Mouse (Mus musculus): ENCODE data around the gene Dis3l. TPM values are rescaled to one million over a fixed set of nuclear protein-coding genes. Genes with fewer than 3 reads are reported as not detected.
A peak's percentile ranks its signal among the peaks of the same experiment; 100 is the strongest.
"Not testable (repeated sequence)": the region's sequence is repeated elsewhere in the genome, so short reads cannot be mapped to it uniquely, and the experiment has no call there.

Gene Dis3l
- total RNA-seq, 1 experiment from 2014 or later = 24.9 TPM

DNA sequence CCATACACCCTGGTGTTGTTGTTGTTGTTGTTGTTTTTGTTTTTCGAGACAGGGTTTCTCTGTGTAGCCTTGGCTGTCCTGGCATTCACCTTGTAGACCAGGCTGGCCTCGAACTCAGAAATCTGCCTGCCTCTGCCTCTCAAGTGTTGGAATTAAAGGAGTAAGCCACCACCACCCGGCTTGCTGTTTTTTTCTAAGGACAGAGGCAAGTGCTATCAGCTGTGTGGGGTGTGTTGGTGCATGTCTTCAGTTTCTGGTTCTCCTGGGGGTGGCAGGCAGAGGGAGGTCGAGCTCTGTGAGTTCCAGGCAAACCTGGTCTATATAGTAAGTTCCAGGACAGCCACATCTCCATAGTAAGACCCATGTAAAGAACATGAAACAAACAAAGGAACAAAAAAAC lies 66.8 kb downstream of the Dis3l start:
- no peak for ATAC-seq (replicated peaks in 1 of 2; ENCODE audit: insufficient read depth in 1 of 2, low FRiP score in 2 of 2, low TSS enrichment in 1 of 2, low read depth in 1 of 2, poor library complexity in 2 of 2, severe bottlenecking in 2 of 2)

DNA sequence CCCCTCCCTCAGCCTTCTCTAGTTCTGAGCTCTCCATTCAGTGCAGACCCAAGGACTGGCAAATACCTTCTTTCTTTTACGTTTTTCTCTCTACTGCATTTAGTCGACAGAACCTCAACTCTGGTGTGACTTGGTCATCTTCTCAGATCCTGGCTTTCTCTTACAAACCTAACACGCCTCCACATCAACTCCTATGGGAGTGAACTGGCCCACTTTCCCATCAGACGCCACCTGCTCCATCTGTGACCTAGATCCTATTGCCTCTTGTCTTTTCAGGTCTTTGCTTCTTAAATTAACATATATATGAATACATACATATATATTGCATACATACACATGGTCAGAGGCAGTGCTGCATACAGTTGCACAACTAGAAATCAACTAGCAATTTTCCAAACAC lies 67.3 kb downstream of the Dis3l start:
- no peak for ATAC-seq (replicated peaks in 1 of 2; ENCODE audit: insufficient read depth in 1 of 2, low FRiP score in 2 of 2, low TSS enrichment in 1 of 2, low read depth in 1 of 2, poor library complexity in 2 of 2, severe bottlenecking in 2 of 2)

DNA sequence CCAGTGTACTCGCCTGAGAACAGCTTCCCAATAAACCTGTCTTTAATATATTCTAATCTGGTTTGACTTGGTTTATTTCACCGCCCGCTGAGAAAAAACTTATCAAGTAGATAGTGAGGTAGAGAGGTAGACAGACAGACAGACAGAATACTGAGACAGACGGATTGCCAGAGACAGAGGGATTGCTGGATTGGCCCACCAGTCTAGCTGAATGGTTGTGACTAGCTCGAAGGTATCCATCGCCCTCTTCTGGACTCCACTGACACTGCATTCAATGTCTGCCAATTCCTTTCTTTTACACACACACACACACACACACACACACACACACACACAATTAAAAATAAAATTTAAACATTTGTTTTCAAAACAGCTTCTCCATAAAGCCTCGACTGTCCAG lies 68.5 kb downstream of the Dis3l start:
- ATAC-seq (replicated peaks in 1 of 2; ENCODE audit: insufficient read depth in 1 of 2, low FRiP score in 2 of 2, low TSS enrichment in 1 of 2, low read depth in 1 of 2, poor library complexity in 2 of 2, severe bottlenecking in 2 of 2) = peak; percentile 46 to 56; a peak in 2 of 4 replicates

DNA sequence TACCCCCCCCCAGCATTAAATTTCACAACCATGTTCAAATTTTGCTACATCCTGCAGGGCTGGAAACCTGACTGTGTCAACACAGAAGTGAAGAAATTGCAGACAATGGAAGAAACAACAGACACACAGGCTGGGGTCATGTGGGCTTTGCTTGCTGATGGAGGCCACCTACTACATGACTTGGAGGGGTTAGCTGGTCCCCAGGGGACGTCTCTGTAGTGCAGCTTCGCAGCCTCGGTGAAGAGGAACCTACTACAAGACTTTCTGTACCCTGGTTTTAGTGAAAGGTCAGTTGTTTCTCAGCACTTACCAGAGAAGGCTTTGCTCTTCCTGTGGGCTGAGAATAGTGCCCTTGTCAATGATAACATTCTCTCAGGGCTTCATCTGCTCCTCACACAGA lies 69.8 kb downstream of the Dis3l start:
- ATAC-seq (replicated peaks in 1 of 2; ENCODE audit: insufficient read depth in 1 of 2, low FRiP score in 2 of 2, low TSS enrichment in 1 of 2, low read depth in 1 of 2, poor library complexity in 2 of 2, severe bottlenecking in 2 of 2) = no peak

DNA sequence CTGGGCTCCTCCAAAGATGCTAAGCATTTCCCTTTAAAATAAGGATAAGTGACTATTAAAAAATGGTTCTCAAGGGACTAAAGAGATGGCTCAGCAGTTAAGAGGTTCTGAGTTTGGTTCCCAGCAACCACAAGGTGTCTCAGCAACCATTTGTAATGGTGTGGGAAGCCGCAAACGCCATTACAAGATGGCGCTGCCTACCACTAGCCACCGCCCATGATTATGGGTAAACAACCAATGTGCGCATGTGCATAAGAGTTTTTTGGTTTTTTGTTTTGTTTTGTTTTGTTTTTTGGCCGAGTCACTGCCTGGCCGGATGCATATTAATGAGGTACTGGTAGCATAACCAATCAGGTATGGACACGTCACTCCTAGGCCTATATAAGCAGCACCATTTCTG lies 72.3 kb downstream of the Dis3l start:
- ATAC-seq (replicated peaks in 1 of 2; ENCODE audit: insufficient read depth in 1 of 2, low FRiP score in 2 of 2, low TSS enrichment in 1 of 2, low read depth in 1 of 2, poor library complexity in 2 of 2, severe bottlenecking in 2 of 2) = not testable (repeated sequence)

DNA sequence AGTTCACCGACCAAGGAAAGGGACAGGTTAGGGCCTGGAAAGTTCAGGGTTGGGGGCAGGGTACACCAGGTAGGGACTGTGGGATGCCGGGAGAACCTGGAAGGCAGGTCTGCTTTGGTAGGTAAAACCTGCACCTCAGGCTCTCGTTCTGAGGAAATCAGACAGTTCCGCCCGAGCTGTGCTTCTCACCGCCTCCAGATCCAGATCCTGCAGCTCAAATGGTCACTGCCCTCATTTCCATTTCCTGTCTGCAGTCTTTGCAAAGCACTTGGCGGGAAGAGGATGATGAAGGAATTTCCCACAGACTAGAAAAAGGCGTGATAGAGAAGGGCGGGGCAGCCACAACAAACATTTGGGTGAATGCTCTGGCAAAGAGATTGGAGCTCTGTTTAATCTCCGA lies 72.9 kb downstream of the Dis3l start:
- ATAC-seq (replicated peaks in 1 of 2; ENCODE audit: insufficient read depth in 1 of 2, low FRiP score in 2 of 2, low TSS enrichment in 1 of 2, low read depth in 1 of 2, poor library complexity in 2 of 2, severe bottlenecking in 2 of 2) = no peak

DNA sequence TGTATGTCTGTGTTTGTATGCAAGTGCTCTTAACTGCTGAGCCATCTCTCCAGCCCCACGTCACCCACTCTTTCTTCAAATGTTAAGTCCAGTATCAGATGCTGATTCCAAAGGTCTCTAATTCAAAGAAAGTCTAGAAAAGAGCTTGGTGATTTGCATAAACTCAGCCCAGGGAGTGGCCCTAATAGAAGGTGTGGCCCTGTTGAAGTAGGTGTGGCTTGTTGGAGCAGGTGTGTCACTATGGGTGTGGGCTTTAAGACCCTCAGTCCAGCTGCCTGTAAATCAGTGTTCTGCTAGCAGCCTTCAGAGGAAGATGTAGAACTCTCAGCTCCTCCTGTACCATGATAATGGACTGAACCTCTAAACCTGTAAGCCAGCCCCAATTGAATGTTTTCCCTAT lies 73.9 kb downstream of the Dis3l start:
- ATAC-seq (replicated peaks in 1 of 2; ENCODE audit: insufficient read depth in 1 of 2, low FRiP score in 2 of 2, low TSS enrichment in 1 of 2, low read depth in 1 of 2, poor library complexity in 2 of 2, severe bottlenecking in 2 of 2) = no peak

DNA sequence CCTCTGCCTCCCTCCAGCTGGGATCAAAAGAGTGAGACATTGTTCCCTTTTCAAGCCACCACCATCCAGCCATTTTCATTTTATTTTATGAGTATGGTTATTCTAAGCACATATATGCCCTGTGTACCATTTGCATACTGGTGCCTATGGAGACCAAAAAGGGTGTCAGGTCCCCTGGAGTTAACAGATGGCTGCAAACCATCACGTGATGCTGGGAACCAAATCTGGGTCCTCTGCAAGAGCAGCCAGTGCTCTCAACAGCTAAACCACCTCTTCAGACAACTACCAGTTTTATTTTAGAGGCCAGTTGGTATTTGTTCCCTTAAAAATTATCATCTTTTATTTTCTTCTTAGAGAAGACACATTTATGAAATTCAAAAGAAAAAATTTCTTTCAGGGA lies 76.3 kb downstream of the Dis3l start:
- no peak for ATAC-seq (replicated peaks in 1 of 2; ENCODE audit: insufficient read depth in 1 of 2, low FRiP score in 2 of 2, low TSS enrichment in 1 of 2, low read depth in 1 of 2, poor library complexity in 2 of 2, severe bottlenecking in 2 of 2)

DNA sequence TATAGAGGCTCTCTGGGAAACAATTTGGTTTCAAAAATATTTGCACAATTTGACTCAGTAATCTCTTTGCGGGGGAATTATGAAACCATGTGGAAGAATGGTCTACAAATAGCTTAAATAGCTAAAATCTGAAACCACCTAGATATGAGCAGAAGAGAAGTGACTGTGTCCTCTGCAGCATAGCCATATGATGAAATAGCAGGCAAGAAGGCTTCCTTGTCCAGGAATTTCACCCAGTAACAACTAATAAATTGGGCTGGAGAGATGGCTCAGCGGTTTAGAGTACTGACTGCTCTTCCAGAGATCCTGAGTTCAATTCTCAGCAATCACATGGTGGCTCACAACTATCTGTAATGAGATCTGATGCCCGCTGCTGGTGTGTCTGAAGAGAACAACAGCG lies 80.1 kb downstream of the Dis3l start:
- no peak for ATAC-seq (replicated peaks in 1 of 2; ENCODE audit: insufficient read depth in 1 of 2, low FRiP score in 2 of 2, low TSS enrichment in 1 of 2, low read depth in 1 of 2, poor library complexity in 2 of 2, severe bottlenecking in 2 of 2)

DNA sequence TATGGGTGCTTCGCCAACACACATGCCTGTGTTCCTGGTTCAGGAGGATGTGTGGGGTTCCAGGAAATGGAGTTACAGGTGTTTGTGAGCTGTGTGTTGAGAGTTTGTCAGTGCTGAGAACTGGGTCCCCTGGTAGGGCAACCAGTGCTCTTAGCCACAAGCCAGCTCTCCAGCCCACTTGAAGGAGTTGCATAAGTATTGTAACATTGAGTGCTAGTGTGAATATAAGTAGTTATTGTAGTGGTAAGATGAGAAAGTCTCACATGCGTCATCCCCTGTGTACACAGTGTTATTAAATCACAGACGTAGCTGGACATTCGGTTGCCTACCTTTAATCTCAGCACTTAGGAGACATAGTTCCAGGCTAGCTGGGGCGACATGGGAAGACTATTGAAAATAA lies 81.2 kb downstream of the Dis3l start:
- no peak for ATAC-seq (replicated peaks in 1 of 2; ENCODE audit: insufficient read depth in 1 of 2, low FRiP score in 2 of 2, low TSS enrichment in 1 of 2, low read depth in 1 of 2, poor library complexity in 2 of 2, severe bottlenecking in 2 of 2)

Other genes starting within 250 kb of the Dis3l start
- gene Lctl, start 224.1 kb downstream of the Dis3l start, total RNA-seq (2017) = not detected in 2 replicates
- 78.7 and 144 TPM in 2 replicates for gene Zwilch, start 168.2 kb downstream of the Dis3l start, total RNA-seq (2017)
- 3,004 and 3,174 TPM in 2 replicates for gene Rpl4, start 167.9 kb downstream of the Dis3l start, total RNA-seq (2017)
- gene Snapc5, start 162.0 kb downstream of the Dis3l start, total RNA-seq (2017) = 33.3 and 46.5 TPM in 2 replicates
- gene Uchl4, start 106.1 kb downstream of the Dis3l start, total RNA-seq (2017) = 1.4 TPM in 1 of 2 replicates, not detected in the other
- gene Map2k1, start 87.7 kb downstream of the Dis3l start, total RNA-seq (2017) = 47.4 and 50.0 TPM in 2 replicates
- 200 and 258 TPM in 2 replicates for gene Tipin, start 59.7 kb downstream of the Dis3l start, total RNA-seq (2017)
- gene Megf11, start 44.3 kb upstream of the Dis3l start, total RNA-seq (2017) = 0.25 TPM in 1 of 2 replicates, not detected in the other

All from hematopoietic stem cell, adult 5-6 weeks (primary cell).